Mouse (Mus musculus): ENCODE results near the gene Ttc37.

Gene Ttc37

DNA sequence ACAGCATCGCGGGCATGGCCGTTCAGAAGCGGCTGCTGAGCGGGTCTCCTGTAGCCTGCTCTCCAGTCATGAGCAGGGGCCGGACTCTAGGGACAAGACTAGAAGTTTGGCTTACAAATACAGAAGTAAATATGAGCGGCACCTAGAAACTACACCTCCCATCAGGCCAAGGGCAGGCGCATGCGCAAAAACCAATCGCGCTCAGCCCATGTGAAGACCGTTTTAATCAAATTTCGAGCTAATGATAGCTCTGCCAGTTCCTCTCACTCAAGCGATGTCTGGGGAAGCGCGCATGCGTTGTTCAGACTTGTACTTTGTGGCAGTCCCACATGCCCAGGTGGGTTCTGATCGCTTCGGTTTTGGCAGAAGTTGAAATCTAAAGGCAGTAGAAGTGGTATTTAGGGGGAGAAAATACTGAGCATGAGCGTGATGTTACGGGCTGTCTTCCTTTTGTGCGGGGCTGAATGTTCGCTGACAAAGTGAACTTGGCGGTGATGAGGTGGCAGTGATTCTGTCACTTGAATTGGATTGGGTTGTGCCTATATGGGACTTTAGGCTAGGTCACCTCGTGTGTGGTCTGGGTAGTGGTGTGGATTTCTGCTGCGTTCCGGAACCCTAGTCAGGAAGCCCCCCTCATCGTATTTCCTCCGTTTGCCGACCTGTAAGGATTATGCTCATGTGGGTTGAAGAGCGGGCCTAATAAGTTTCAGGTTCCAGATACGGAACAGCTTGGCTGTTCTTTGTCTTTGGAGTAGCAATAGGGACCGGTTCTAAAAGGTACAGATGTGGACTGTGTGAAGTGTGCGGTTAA is at the start of gene Ttc37, which contains the start of gene Arsk:
Gene Ttc37 (plus strand): TSS at position 242 of the 811 bp plus-strand sequence.
Gene Arsk (minus strand): TSS at position 168 of the 811 bp plus-strand sequence.
- DNase-seq (ENCODE audit: low spot score), result peak; percentile 86

GRCm38 (mm10) chr13:76055391-76056232 is 42.9 kb upstream of the Ttc37 start:
- DNase-seq (ENCODE audit: low spot score), result peak; percentile 37

DNA sequence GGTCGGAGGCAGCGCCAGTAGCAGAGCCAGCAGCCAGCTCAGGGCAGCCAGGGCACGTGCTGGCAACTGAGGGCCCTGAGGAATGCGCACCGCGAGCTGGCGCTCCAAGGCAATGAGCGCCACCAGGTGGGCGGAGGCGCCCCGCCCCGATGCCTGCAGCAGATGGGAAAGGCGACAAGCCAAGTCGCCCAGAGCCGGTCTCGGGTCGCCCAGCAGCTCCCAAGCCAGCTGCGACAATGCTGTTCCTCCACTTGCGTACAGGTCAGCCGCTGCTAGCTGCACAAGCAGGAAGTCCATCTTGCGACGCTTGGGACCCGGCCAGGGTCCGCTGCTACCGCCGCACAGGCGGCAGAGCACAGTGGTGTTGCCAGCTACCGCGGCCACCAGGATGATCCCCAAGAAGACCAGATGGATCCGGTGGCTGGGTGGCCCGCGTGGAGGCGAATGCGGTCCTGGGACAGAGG is 42.2 kb upstream of the Ttc37 start:
- DNase-seq (ENCODE audit: low spot score), result peak; percentile 67

DNA sequence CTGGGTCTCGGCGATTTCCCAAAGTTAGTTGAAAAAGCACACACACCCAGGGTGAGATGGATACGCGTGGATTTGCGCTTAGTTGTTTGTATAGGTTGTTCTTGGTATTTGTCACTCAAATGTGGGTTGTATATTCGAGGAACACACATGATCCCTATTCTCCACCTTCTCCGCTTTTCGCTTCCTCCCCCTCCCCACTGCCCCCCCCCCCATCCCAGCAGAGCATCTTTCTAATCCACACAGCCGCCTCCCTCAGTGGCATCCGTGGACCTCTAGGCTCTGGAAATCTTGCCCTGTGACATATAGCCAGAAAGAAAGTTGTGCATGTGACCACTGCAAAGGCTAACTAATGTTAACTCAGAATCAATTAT is 41.7 kb upstream of the Ttc37 start, which contains the start of gene Gpr150:
Gene Gpr150 (minus strand): TSS at position 101 of the 371 bp plus-strand sequence.
- no peak for DNase-seq (ENCODE audit: low spot score)

DNA sequence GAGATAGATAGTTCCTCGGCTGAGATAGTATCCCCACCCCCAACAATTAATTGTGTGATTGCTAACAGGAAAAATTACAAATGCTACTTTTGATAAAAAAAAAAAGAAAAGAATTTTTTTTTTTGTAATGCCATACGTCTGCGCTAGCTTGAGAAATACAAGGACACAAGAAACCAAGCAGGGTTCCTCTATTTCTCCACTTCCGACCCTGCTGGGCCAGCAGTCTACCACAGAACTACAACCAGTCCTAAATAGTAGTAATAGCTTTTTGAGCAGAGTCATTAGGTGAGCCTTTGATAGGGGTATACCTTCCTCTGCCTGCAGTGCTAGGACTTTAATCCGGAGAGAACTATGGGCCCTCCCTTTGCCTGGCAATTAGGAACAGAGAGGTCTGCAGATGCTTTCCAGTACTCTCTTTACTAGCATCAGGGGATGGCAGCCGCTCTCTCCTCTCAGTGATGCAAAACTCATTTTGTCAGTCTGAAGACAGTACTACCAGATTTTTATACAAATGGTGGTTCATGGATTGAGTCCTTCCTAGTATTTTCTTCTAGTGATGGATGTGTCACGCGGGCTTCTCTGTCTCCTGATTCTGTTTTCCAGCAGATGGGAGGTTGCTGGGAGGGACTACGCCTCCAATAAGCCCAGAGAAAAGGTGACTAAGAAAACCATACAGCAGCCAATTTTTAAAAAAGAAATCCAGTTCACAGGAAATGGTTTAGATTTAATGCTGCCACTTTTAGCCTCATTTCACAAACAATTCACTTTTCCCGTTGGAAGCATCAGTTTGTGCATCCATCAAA is 41.1 kb upstream of the Ttc37 start:
- DNase-seq (ENCODE audit: low spot score), result no peak

DNA sequence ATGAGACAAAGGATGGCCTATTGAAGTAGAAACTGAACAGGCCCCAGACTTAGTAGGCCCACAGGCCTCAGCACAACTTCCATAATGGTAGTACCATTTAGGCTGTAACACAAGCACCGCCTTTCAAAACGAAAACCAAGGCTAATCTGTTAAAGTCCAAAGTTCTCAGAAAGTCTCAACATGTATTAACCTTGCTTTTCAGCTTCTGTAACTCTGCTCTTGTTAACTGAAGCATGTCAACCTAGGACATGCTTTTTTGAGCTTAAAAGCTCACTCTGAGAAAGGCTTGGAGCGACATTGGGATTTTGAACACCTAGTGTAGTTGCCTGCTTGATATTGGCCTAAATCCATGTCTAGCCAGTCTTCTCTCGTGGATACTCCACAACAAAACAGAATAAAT is 38.9 kb upstream of the Ttc37 start:
- DNase-seq (ENCODE audit: low spot score), result no peak

DNA sequence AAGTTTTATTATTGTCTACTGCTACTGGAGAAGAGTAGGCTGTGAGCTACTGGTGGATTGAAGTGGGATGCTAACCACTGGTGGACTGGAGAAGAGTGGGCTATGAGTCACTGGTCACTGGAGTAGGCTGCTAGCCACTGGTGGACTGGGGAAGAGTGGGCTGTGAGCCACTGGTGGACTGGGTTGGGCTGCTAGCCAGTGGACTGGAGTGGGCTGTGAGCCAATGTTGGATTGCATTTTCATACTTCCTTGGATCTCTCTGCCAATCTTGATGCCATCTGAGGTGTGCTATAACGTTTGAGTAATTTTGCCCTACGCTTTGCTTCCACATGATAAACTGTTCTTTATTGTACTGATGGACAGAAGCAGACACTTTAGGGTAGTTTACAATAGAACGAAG is 36.4 kb upstream of the Ttc37 start:
- no peak for DNase-seq (ENCODE audit: low spot score)

GRCm38 (mm10) chr13:76062569-76062968 is 36.0 kb upstream of the Ttc37 start:
- DNase-seq (ENCODE audit: low spot score), result no peak

- DNase-seq (ENCODE audit: low spot score), result no peak
Measured at GRCm38 (mm10) chr13:76063548-76063947, 35.0 kb upstream of the Ttc37 start.

GRCm38 (mm10) chr13:76064363-76064945 is 34.1 kb upstream of the Ttc37 start:
- no peak for DNase-seq (ENCODE audit: low spot score)

GRCm38 (mm10) chr13:76074323-76074722 is 24.2 kb upstream of the Ttc37 start:
- DNase-seq (ENCODE audit: low spot score), result no peak

DNA sequence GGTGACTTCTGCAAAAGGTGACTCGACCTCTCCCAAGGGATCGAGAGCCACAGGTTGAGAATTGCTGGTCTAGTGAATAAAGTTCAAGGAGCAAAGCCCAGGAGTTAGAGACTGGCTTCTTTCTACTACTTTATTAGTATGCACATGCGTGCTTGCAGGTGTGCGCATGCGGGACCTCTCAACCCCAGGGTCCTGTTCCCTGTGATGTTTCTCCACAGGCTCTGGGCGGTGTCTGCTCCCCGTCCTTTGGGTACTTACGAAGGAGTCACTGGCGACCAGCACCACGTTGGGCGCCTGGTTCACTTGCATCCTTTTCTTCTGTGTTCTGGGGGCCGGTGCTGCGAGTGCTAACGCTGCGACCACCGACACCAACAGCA is 430 bp upstream of the Ttc37 start:
- no peak for DNase-seq (ENCODE audit: low spot score)

GRCm38 (mm10) chr13:76101989-76102388 is 3.5 kb downstream of the Ttc37 start:
- no peak for DNase-seq (ENCODE audit: low spot score)

GRCm38 (mm10) chr13:76109069-76109824 is 10.7 kb downstream of the Ttc37 start:
- DNase-seq (ENCODE audit: low spot score), result no peak

DNA sequence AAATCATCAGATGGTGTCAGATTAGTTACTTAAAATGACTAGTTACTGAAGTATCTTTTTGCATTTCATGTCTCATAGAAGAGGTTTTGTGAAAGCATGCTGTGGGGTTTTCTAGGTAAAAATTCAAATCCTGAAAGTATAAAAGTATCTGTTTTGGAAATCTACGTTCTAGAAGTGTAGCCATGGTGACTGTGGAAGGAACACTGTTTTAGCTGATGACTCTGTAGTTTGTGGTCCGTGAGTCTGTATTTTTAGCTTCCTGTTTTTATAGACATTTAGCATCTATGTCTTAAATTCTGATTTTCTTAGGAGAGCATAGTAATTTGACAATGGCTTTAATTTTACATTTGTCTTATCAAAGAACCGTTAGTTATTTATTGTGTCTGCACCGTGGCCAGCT is 30.3 kb downstream of the Ttc37 start:
- no peak for DNase-seq (ENCODE audit: low spot score)

DNA sequence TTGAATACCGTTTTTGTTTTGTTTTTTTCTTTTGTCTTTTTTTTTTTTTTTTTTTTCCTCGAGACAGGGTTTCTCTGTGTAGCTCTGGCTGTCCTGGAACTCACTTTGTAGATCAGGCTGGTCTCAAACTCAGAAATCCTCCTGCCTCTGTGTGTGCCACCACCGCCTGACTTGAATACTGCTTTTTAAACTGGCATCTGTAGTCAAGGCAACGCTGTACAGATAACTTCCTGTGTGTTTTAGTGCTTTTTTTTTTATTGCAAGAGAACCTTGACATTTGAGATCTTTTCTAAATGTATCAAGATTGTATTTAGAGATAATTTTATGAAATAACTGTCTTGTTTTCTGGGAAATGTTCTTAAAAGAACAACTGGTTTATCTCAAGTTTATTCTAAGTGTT is 33.9 kb downstream of the Ttc37 start:
- no peak for DNase-seq (ENCODE audit: low spot score)

DNA sequence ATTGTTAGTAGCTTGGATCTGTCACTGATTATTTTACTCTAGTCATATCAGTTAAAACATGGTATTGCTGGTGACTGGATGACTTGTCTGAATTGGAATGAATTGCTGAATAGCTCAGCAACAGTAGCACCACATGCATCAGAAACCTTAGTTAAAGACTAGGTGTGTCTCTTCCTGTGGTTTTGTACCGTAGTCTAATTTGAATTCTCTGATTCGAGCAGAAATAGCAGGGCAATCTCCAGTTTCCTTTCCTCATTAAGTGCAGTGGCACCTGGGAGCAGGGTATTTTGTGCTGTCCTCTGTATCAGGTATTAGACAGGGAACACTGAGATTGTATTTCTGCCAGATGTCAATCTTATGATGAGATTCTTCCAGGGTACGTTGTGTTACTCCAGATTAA is 40.3 kb downstream of the Ttc37 start:
- DNase-seq (ENCODE audit: low spot score), result no peak

DNA sequence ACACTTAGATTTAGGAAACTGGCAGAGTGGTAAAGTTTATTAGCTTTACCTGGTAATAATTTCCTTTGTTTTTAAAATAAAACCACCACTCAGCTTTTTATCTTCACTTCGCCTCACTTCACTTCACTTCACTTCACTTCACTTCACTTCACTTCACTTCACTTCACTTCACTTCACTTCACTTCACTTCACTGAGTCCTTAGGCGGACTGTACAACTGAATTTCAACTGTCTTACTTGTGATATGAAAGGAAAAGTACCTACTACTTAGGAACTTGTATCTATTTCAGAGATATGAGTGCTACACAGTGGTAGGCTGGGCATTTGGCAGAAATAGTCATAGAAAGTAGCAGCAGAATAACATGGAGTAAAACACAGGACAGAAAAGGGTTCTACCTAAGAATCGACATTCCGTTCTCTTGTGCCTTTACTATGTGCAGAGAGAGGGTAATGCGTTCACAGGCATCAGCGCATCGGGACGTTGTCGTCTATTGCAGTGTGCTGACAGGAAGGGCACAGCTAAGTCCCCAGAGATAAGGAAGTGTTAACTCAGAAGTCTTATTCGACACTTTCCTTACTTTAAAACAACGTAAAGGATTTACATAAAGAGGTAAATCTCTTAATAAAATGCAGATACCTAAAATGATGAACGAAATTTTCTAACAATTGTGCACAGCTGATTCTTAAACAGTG is 42.7 kb downstream of the Ttc37 start:
- DNase-seq (ENCODE audit: low spot score), result no peak

DNA sequence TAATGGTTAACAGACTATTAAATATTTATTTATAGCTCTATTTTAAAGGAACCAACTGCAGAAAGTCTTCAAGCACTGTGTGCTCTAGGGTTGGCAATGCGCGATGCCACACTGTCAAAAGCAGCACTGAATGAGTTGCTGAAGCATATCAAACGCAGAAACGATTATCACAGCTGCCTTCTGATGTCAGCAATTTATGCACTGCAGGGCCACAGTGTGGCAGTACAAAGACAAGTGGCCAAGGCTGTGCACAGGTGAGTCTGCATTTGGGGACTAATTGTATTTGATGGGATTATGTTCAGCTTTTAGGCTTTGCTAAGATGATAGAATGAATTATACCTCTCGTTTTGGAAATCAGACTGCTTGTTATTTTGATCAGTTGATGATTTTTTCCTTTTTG is 51.9 kb downstream of the Ttc37 start:
- DNase-seq (ENCODE audit: low spot score), result no peak

DNA sequence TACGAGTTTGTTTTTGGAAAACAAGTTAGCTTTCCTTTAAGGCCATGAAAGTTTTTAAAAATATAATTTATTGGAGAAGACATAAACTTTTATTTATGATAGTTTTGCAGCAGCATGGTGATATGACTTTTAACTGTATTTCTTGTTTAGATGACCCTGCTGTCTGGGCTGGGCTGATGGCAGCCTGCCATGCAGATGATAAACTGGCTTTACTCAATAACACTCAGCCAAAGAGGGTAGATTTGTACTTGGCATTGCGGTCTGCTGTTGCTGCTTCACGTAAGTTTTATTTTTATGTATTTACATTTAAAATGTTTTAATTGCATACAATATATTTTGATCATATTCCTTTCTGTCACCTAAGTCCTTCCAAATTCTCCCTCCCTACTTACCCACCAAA is 58.6 kb downstream of the Ttc37 start:
- no peak for DNase-seq (ENCODE audit: low spot score)

Data from spleen, adult 12 weeks (tissue).